Mouse (Mus musculus) stomach, embryonic 14.5 days (tissue): Measurements from ENCODE around the gene Styxl1. TPM values are rescaled to one million over a fixed set of nuclear protein-coding genes. Genes with fewer than 3 reads are reported as not detected.

Experiments used
- ATAC-seq: fragments of 200-750 bp; cut with Nextera tagmentation; 2 replicates; pipeline ENCODE4 v1.8.0; 2017; ENCODE audit warnings: low read depth, moderate TSS enrichment; ENCODE audit not compliant: insufficient number of reproducible peaks, insufficient read depth, low FRiP score
- H3K27ac ChIP-seq: fragments of 300-500 bp; sonication (generic); 2 replicates; pipeline ENCODE4 v1.5.1; 2014; ENCODE audit warnings: mild to moderate bottlenecking, low read length, moderate library complexity, mixed read lengths
- H3K27me3 ChIP-seq: fragments of 300-500 bp; sonication (generic); 2 replicates; pipeline ENCODE4 v1.6.1; 2014; ENCODE audit warnings: low read length, control low read depth, mixed read lengths; ENCODE audit not compliant: control insufficient read depth, insufficient read depth
- H3K36me3 ChIP-seq: fragments of 300-500 bp; sonication (generic); 2 replicates; pipeline ENCODE4 v1.6.1; 2014; ENCODE audit warnings: mild to moderate bottlenecking, control low read depth, low read length, moderate library complexity, mixed read lengths; ENCODE audit not compliant: control insufficient read depth, insufficient read depth
- H3K4me1 ChIP-seq: fragments of 300-500 bp; sonication (generic); 2 replicates; pipeline ENCODE4 v1.6.1; 2014; ENCODE audit warnings: low read length, control low read depth, mixed read lengths; ENCODE audit not compliant: control insufficient read depth, insufficient read depth
- H3K4me2 ChIP-seq: fragments of 300-500 bp; sonication (generic); replicated peaks from 2 replicates; pipeline ENCODE4 v1.6.1; 2014; ENCODE audit warnings: low read depth, low read length, control low read depth
- H3K4me3 ChIP-seq: fragments of 300-500 bp; sonication (generic); 2 replicates; pipeline ENCODE4 v1.5.1; 2014; ENCODE audit warnings: low read depth, low read length, control low read depth
- H3K9ac ChIP-seq: fragments of 300-500 bp; sonication (generic); replicated peaks from 2 replicates; pipeline ENCODE4 v1.6.1; 2014; ENCODE audit warnings: low read depth, mild to moderate bottlenecking, control low read depth, low read length, moderate library complexity, mixed read lengths
- H3K9me3 ChIP-seq: fragments of 300-500 bp; sonication (generic); 2 replicates; pipeline ENCODE4 v1.6.1; 2016; ENCODE audit warnings: low read depth, low read length, control low read depth; ENCODE audit not compliant: control insufficient read depth
- WGBS: fragments of 180-500 bp; shearing (Covaris S2); extraction: QIAGEN DNeasy Blood & Tissue Kit; methylation state at CpG from one replicate; pipeline ENCODE4 v1.1.7; 2014; 5-methylcytosine and 5-hydroxymethylcytosine counted together
- polyA plus RNA-seq: library from polyadenylated mRNA; unstranded; fragments of >200 nt; fragmentation: Nextera tagmentation; extraction: Ambion mirVana; gene quantifications from 2 replicates; pipeline ENCODE4 v1.2.1, GENCODE M21; 2014

The Styxl1 gene
- polyA plus RNA-seq, 1 experiment from 2014 or later: 0.25 TPM

GRCm38 (mm10) chr5:135707039-135707438 lies 71.1 kb downstream of the Styxl1 start:
- peaks cover 4% of the 10 kb centered on the region; the same call in 1 of the 2 replicates for H3K36me3 ChIP-seq
- no peak overlapping the region for H3K4me3 ChIP-seq
- no peaks in the 10 kb centered on the region for H3K27me3 ChIP-seq
- H3K27ac ChIP-seq: no peak overlapping the region
- no peaks in the 10 kb centered on the region for H3K9me3 ChIP-seq
- WGBS: 97% methylated on average over 13 of the region's 13 CpGs
- H3K4me1 ChIP-seq: no peaks in the 10 kb centered on the region
- ATAC-seq: no peak
- no peak overlapping the region for H3K4me2 ChIP-seq
- H3K9ac ChIP-seq: no peak overlapping the region

GRCm38 (mm10) chr5:135705383-135705782 lies 72.8 kb downstream of the Styxl1 start:
- Histone ChIP-seq H3K9me3 (no peaks in the 10 kb centered on the region), H3K9ac (no peak overlapping the region), H3K4me2 (no peak overlapping the region), H3K4me1 (no peaks in the 10 kb centered on the region), H3K36me3 (peaks cover 6% of the 10 kb centered on the region; the same call in 1 of the 2 replicates), H3K4me3 (no peak overlapping the region), H3K27me3 (no peaks in the 10 kb centered on the region), H3K27ac (no peak overlapping the region)
- WGBS: 92% methylated on average over 4 of the region's 4 CpGs
- no peak for ATAC-seq

GRCm38 (mm10) chr5:135703431-135703830 lies 74.8 kb downstream of the Styxl1 start:
- H3K4me1 ChIP-seq: no peaks in the 10 kb centered on the region
- H3K36me3 ChIP-seq: peaks cover 6% of the 10 kb centered on the region
- 93% methylated on average over 7 of the region's 7 CpGs for WGBS

GRCm38 (mm10) chr5:135702682-135703192 lies 75.4 kb downstream of the Styxl1 start:
- no peak overlapping the region for H3K27ac ChIP-seq
- 69% methylated on average over 15 of the region's 15 CpGs for WGBS
- H3K9ac ChIP-seq: no peak overlapping the region
- no peaks in the 10 kb centered on the region for H3K4me1 ChIP-seq
- H3K9me3 ChIP-seq: no peaks in the 10 kb centered on the region
- no peak overlapping the region for H3K4me3 ChIP-seq
- no peaks in the 10 kb centered on the region for H3K27me3 ChIP-seq
- no peak for ATAC-seq
- peaks cover 3% of the 10 kb centered on the region for H3K36me3 ChIP-seq
- H3K4me2 ChIP-seq: no peak overlapping the region

More at GRCm38 (mm10) chr5:135703431-135703830, 74.8 kb downstream of the Styxl1 start:
- H3K4me3 ChIP-seq: no peak overlapping the region
- no peak for ATAC-seq
- H3K9ac ChIP-seq: no peak overlapping the region
- no peaks in the 10 kb centered on the region for H3K9me3 ChIP-seq
- H3K4me2 ChIP-seq: no peak overlapping the region
- H3K27ac ChIP-seq: no peak overlapping the region
- no peaks in the 10 kb centered on the region for H3K27me3 ChIP-seq

- H3K9ac ChIP-seq: no peak overlapping the region
- H3K4me2 ChIP-seq: no peak overlapping the region
- no peaks in the 10 kb centered on the region for H3K4me1 ChIP-seq
- no peak overlapping the region for H3K27ac ChIP-seq
- H3K4me3 ChIP-seq: no peak overlapping the region
- no peaks in the 10 kb centered on the region for H3K27me3 ChIP-seq
- peaks cover 3% of the 10 kb centered on the region for H3K36me3 ChIP-seq
- ATAC-seq: no peak
- WGBS: 89% methylated on average over 6 of the region's 6 CpGs
- H3K9me3 ChIP-seq: no peaks in the 10 kb centered on the region
These were observed 76.0 kb downstream of the Styxl1 start for GRCm38 (mm10) chr5:135702190-135702589.

- no peak overlapping the region for H3K27ac ChIP-seq
- no peak overlapping the region for H3K9ac ChIP-seq
- no peaks in the 10 kb centered on the region for H3K9me3 ChIP-seq
- ATAC-seq: no peak
- H3K27me3 ChIP-seq: no peaks in the 10 kb centered on the region
- no peak overlapping the region for H3K4me2 ChIP-seq
- WGBS: 93% methylated on average over 4 of the region's 4 CpGs
- no peak overlapping the region for H3K4me3 ChIP-seq
- H3K36me3 ChIP-seq: peaks cover 3% of the 10 kb centered on the region
- no peaks in the 10 kb centered on the region for H3K4me1 ChIP-seq
These were observed 76.6 kb downstream of the Styxl1 start for GRCm38 (mm10) chr5:135701601-135702000.

GRCm38 (mm10) chr5:135697711-135698111 lies 80.5 kb downstream of the Styxl1 start:
- no peak for ATAC-seq

More at GRCm38 (mm10) chr5:135697711-135698111, 80.5 kb downstream of the Styxl1 start:
- Histone ChIP-seq H3K27ac (no peak overlapping the region), H3K36me3 (peaks cover 3% of the 10 kb centered on the region), H3K4me3 (no peak overlapping the region), H3K4me1 (no peaks in the 10 kb centered on the region), H3K9me3 (no peaks in the 10 kb centered on the region), H3K27me3 (no peaks in the 10 kb centered on the region), H3K4me2 (no peak overlapping the region), H3K9ac (no peak overlapping the region)
- WGBS: 82% methylated on average over 5 of the region's 5 CpGs
